Mouse (Mus musculus): ENCODE data around the gene Eprs. TPM values are rescaled to one million over a fixed set of nuclear protein-coding genes. Genes with fewer than 3 reads are reported as not detected.

Eprs gene
- polyA plus RNA-seq, 2 experiments = 22.9 to 83.7 TPM

DNA sequence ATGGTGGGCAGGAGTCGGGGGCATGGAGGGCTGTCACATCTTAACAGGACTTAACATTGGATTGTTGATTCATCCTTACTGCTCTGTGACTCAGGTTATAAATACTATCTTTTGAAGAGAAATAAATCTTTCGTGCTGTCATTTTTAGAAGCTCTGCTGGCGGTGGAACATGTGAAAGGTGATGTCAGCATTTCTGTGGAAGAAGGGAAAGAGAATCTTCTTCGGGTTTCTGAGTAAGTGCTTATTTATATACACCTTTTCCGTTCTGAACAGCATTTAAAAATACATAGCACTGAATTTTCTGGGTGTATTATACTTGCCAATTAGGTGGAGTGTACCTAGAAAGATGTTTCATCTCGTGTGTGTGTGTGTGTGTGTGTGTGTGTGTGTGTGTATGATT is 4.5 kb downstream of the Eprs start:
- Histone ChIP-seq H3K4me1 (replicated peaks; ENCODE audit: control insufficient read depth in 2 of 2, insufficient read depth in 2 of 2, low read length in 1 of 2) (peaks cover 10 to 17% of the 10 kb centered on the region in 2 experiments), H3K4me2 (ENCODE audit: low read depth) (no peak overlapping the region), H3K9ac (replicated peaks) (no peak overlapping the region), H3K9me3 (ENCODE audit: control insufficient read depth, low read length) (no peaks in the 10 kb centered on the region), H3K36me3 (replicated peaks; ENCODE audit: control insufficient read depth, insufficient read depth, low read depth) (peaks cover 30% of the 10 kb centered on the region), H3K27ac (no peak overlapping the region), H3K4me3 (ENCODE audit: insufficient read depth in 1 of 2, low read depth in 2 of 2, low read length in 2 of 2) (no peak overlapping the region), H3K27me3 (ENCODE audit: control insufficient read depth, insufficient read depth, low read length) (no peaks in the 10 kb centered on the region)
- no peak for TF ChIP-seq CTCF (IDR thresholded peaks at IDR 0.05; ENCODE audit: low read depth)
- TF ChIP-seq EP300 (IDR thresholded peaks at IDR 0.05; ENCODE audit: low read depth) = no peak
- DNase-seq (ENCODE audit: low read depth in 3 of 3, low spot score in 3 of 3) = no peak
- ATAC-seq (ENCODE audit: insufficient read depth) = no peak
- WGBS (ENCODE audit: insufficient replicate concordance) = 74% methylated on average over 6 of the region's 6 CpGs

DNA sequence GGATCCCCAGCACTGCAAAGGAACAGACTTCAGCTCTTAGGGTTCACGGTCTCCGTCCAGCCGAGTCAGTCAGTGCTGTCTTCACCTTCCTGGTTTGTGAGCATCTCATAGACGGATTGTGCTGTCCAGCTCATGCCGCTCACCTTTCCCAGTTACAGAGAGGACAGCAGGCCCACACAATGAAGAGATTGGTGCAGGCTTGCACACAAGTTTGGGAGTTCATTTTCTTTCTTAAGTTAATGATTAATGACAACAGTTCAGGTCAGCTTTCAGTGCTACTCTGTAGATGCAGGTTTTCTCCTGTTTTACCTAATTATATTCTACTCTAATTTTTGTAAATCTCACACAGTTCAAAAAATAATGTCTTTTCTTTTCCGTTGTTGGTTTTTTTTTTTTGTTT is 7.1 kb downstream of the Eprs start:
- no peak for DNase-seq (ENCODE audit: low read depth in 3 of 3, low spot score in 3 of 3)
- WGBS (ENCODE audit: insufficient replicate concordance) = 88% methylated on average over 6 of the region's 6 CpGs
- Histone ChIP-seq H3K36me3 (replicated peaks; ENCODE audit: control insufficient read depth, insufficient read depth, low read depth) (peaks cover 47% of the 10 kb centered on the region), H3K9ac (replicated peaks) (no peak overlapping the region), H3K4me3 (ENCODE audit: insufficient read depth in 1 of 2, low read depth in 2 of 2, low read length in 2 of 2) (no peak overlapping the region), H3K27me3 (ENCODE audit: control insufficient read depth, insufficient read depth, low read length) (no peaks in the 10 kb centered on the region), H3K4me1 (replicated peaks; ENCODE audit: control insufficient read depth in 2 of 2, insufficient read depth in 2 of 2, low read length in 1 of 2) (peaks cover under 1 to 9% of the 10 kb centered on the region in 2 experiments; a peak in 3 of 4 replicates), H3K4me2 (ENCODE audit: low read depth) (no peak overlapping the region), H3K27ac (no peak overlapping the region), H3K9me3 (ENCODE audit: control insufficient read depth, low read length) (no peaks in the 10 kb centered on the region)
- peak; percentile 29 for ATAC-seq (ENCODE audit: insufficient read depth)
- no peak for TF ChIP-seq EP300 (IDR thresholded peaks at IDR 0.05; ENCODE audit: low read depth)
- TF ChIP-seq CTCF (IDR thresholded peaks at IDR 0.05; ENCODE audit: low read depth) = no peak

DNA sequence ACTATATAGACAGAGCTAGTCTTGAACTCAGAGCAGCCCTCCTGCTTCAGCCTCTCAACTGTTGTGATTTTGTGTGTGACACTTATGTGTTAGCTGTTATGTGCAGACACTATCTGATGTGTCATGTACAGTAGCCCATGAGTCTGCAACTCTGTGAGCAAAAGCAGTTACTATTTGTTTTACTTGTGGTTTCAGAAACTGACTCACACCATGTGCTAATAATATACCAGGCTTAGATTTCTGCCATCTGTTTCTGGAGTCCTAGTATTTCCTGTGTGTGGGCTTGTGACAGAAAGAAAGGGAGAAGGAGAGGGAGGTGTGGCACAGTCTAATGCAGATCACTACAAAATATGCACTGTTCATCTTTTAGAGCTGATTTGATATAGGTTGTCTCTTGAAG is 13.5 kb downstream of the Eprs start:
- H3K9me3 ChIP-seq (ENCODE audit: control insufficient read depth, low read length) = no peaks in the 10 kb centered on the region
- H3K27me3 ChIP-seq (ENCODE audit: control insufficient read depth, insufficient read depth, low read length) = no peaks in the 10 kb centered on the region
- TF ChIP-seq CTCF (IDR thresholded peaks at IDR 0.05; ENCODE audit: low read depth) (no peak), EP300 (IDR thresholded peaks at IDR 0.05; ENCODE audit: low read depth) (no peak)
- no peak overlapping the region for H3K27ac ChIP-seq
- H3K36me3 ChIP-seq (replicated peaks; ENCODE audit: control insufficient read depth, insufficient read depth, low read depth) = peaks cover 79% of the 10 kb centered on the region
- no peak overlapping the region for H3K4me3 ChIP-seq (ENCODE audit: insufficient read depth in 1 of 2, low read depth in 2 of 2, low read length in 2 of 2)
- no peak overlapping the region for H3K4me2 ChIP-seq (ENCODE audit: low read depth)
- H3K9ac ChIP-seq (replicated peaks) = no peak overlapping the region
- DNase-seq (ENCODE audit: low read depth in 3 of 3, low spot score in 3 of 3) (no peak), ATAC-seq (ENCODE audit: insufficient read depth) (no peak)
- no peaks in the 10 kb centered on the region for H3K4me1 ChIP-seq (replicated peaks; ENCODE audit: control insufficient read depth in 2 of 2, insufficient read depth in 2 of 2, low read length in 1 of 2)

DNA sequence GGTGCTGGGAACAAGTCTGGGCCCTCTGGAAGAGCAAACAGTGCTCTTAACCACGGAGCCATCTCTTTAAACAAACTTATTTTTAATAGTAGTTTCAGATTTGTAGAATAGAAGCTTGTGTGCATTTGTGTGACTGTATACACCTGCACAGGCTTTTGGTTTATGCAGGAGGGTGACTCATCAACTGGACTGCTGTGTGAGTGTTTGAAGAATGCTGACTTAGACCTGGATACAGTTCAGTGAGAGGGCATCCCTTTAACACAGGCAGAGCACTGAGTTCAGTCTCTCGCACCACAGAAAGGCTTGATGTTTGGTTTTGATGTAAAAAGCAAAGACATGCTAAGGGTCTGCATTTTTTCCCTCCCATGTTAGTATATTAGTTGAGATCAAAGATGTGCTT is 14.6 kb downstream of the Eprs start:
- Histone ChIP-seq H3K9me3 (ENCODE audit: control insufficient read depth, low read length) (no peaks in the 10 kb centered on the region), H3K4me2 (ENCODE audit: low read depth) (no peak overlapping the region), H3K27ac (no peak overlapping the region), H3K4me3 (ENCODE audit: insufficient read depth in 1 of 2, low read depth in 2 of 2, low read length in 2 of 2) (no peak overlapping the region), H3K27me3 (ENCODE audit: control insufficient read depth, insufficient read depth, low read length) (no peaks in the 10 kb centered on the region), H3K9ac (replicated peaks) (no peak overlapping the region), H3K4me1 (replicated peaks; ENCODE audit: control insufficient read depth in 2 of 2, insufficient read depth in 2 of 2, low read length in 1 of 2) (no peaks in the 10 kb centered on the region), H3K36me3 (replicated peaks; ENCODE audit: control insufficient read depth, insufficient read depth, low read depth) (peaks cover 82% of the 10 kb centered on the region)
- TF ChIP-seq EP300 (IDR thresholded peaks at IDR 0.05; ENCODE audit: low read depth) (no peak), CTCF (IDR thresholded peaks at IDR 0.05; ENCODE audit: low read depth) (no peak)
- no peak for ATAC-seq (ENCODE audit: insufficient read depth)
- DNase-seq (ENCODE audit: low read depth in 3 of 3, low spot score in 3 of 3) = no peak
- WGBS (ENCODE audit: insufficient replicate concordance) = 76% methylated on average over 2 of the region's 2 CpGs

DNA sequence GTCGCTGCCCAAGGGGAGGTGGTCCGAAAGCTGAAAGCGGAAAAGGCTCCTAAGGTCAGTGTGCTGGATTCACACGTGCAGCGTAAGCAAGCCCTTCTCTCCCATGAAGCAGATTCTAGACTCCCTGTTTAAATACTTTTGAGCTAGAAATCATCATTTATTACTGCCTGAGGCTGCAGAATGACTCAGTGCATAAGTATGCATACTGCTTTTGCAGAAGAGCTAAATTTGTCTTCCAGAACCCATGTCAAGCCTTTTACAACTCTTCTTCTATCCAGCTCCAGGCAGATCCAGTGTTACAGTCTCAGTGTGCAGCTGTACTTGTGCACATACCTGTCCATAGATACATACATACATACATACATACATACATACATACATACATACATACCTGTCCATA is 38.8 kb downstream of the Eprs start:
- TF ChIP-seq EP300 (IDR thresholded peaks at IDR 0.05; ENCODE audit: low read depth) (no peak), CTCF (IDR thresholded peaks at IDR 0.05; ENCODE audit: low read depth) (no peak)
- WGBS (ENCODE audit: insufficient replicate concordance) = 92% methylated on average over 5 of the region's 5 CpGs

More for the DNA sequence above, 38.8 kb downstream of the Eprs start:
- Histone ChIP-seq H3K9ac (replicated peaks) (no peak overlapping the region), H3K27ac (no peak overlapping the region), H3K27me3 (ENCODE audit: control insufficient read depth, insufficient read depth, low read length) (no peaks in the 10 kb centered on the region), H3K9me3 (ENCODE audit: control insufficient read depth, low read length) (no peaks in the 10 kb centered on the region), H3K4me2 (ENCODE audit: low read depth) (no peak overlapping the region), H3K4me1 (replicated peaks; ENCODE audit: control insufficient read depth in 2 of 2, insufficient read depth in 2 of 2, low read length in 1 of 2) (no peaks in the 10 kb centered on the region), H3K36me3 (replicated peaks; ENCODE audit: control insufficient read depth, insufficient read depth, low read depth) (peaks cover 66% of the 10 kb centered on the region), H3K4me3 (ENCODE audit: insufficient read depth in 1 of 2, low read depth in 2 of 2, low read length in 2 of 2) (no peak overlapping the region)
- ATAC-seq (ENCODE audit: insufficient read depth) (no peak), DNase-seq (ENCODE audit: low read depth in 3 of 3, low spot score in 3 of 3) (no peak)
